Mouse (Mus musculus) CH12.LX (cell line): ENCODE measurements around the gene Megf11.

Experiments
- CTCF ChIP-seq, 2 experiments: IDR thresholded peaks in 1 of 2; conservative IDR thresholded peaks in 1 of 2; 2 replicates each; pipeline ENCODE4 v1.5.1; 2011 to 2012; ENCODE audit warnings: low read depth in 2 of 2, low read length in 2 of 2, improper control_type of control experiment in 1 of 2, inconsistent platforms in 1 of 2, mild to moderate bottlenecking in 1 of 2, moderate library complexity in 1 of 2
- E2F4 ChIP-seq: IDR thresholded peaks from 2 replicates; pipeline ENCODE4 v1.6.1; 2011; ENCODE audit warnings: low read depth, low read length, improper control_type of control experiment; ENCODE audit not compliant: insufficient replicate concordance
- EP300 ChIP-seq: IDR thresholded peaks from 2 replicates; pipeline ENCODE4 v1.6.1; 2011; ENCODE audit warnings: low read length, improper control_type of control experiment
- MAFK ChIP-seq: IDR thresholded peaks from 2 replicates; pipeline ENCODE4 v1.6.1; 2011; ENCODE audit warnings: low read length, improper control_type of control experiment; ENCODE audit not compliant: insufficient replicate concordance
- MAX ChIP-seq: IDR thresholded peaks from 2 replicates; pipeline ENCODE4 v1.6.1; 2011; ENCODE audit warnings: low read length, improper control_type of control experiment
- NELFE ChIP-seq: IDR thresholded peaks from 2 replicates; pipeline ENCODE4 v1.6.1; 2011; ENCODE audit warnings: low read depth, low read length, improper control_type of control experiment
- POLR2A ChIP-seq: IDR thresholded peaks from 2 replicates; pipeline ENCODE4 v1.6.1; 2011; ENCODE audit warnings: low read depth, mild to moderate bottlenecking, improper control_type of control experiment, low read length
- SMC3 ChIP-seq: IDR thresholded peaks from 2 replicates; pipeline ENCODE4 v1.6.1; 2011; ENCODE audit warnings: low read depth, low read length, improper control_type of control experiment
- UBTF ChIP-seq: IDR thresholded peaks from 2 replicates; pipeline ENCODE4 v1.6.1; 2012; ENCODE audit warnings: low read depth, mild to moderate bottlenecking, inconsistent platforms, low read length, improper control_type of control experiment, moderate library complexity
- ZC3H11A ChIP-seq: IDR thresholded peaks from 2 replicates; pipeline ENCODE4 v1.6.1; 2012; ENCODE audit warnings: low read depth, mild to moderate bottlenecking, inconsistent platforms, low read length, improper control_type of control experiment
- ZNF384 ChIP-seq: IDR thresholded peaks from 2 replicates; pipeline ENCODE4 v1.6.1; 2012; ENCODE audit warnings: low read depth, low read length, improper control_type of control experiment, inconsistent platforms

- no peak for TF ChIP-seq ZC3H11A
- no peak for TF ChIP-seq POLR2A
- no peak for TF ChIP-seq SMC3
- TF ChIP-seq EP300 = no peak
- no peak for TF ChIP-seq MAX
- TF ChIP-seq CTCF (conservative IDR thresholded peaks at IDR 0.05 in 1 of 2, IDR thresholded peaks at IDR 0.05 in 1 of 2; ENCODE audit: low read depth in 2 of 2, low read length in 2 of 2) = no peak
- no peak for TF ChIP-seq ZNF384
- no peak for TF ChIP-seq MAFK
- no peak for TF ChIP-seq NELFE
- no peak for TF ChIP-seq E2F4
- no peak for TF ChIP-seq UBTF
Observed at GRCm38 (mm10) chr9:64528061-64528460, 142.6 kb downstream of the Megf11 start.
